Mouse (Mus musculus) erythroblast, embryonic 14.5 days (primary cell): ENCODE results near the gene Plcg2. TPM values are rescaled to one million over a fixed set of nuclear protein-coding genes. Genes with fewer than 3 reads are reported as not detected.

Experiments used
- H3K27me3 ChIP-seq: 2 replicates; pipeline ENCODE4 v1.6.1; 2012; ENCODE audit warnings: inconsistent platforms; ENCODE audit not compliant: control insufficient read depth
- H3K36me3 ChIP-seq: 2 replicates; pipeline ENCODE4 v1.6.1; 2012; ENCODE audit warnings: mild to moderate bottlenecking, inconsistent platforms; ENCODE audit not compliant: control insufficient read depth
- H3K4me1 ChIP-seq: 2 replicates; pipeline ENCODE4 v1.6.1; 2012; ENCODE audit warnings: inconsistent platforms; ENCODE audit not compliant: control insufficient read depth
- H3K4me3 ChIP-seq: replicated peaks from 2 replicates; pipeline ENCODE3; 2012; ENCODE audit warnings: moderate library complexity, mild to moderate bottlenecking, inconsistent platforms
- H3K9me3 ChIP-seq: 2 replicates; pipeline ENCODE4 v1.6.1; 2012; ENCODE audit warnings: low read length, inconsistent platforms, mixed read lengths; ENCODE audit not compliant: control insufficient read depth
- GATA1 ChIP-seq: IDR thresholded peaks from 2 replicates; pipeline ENCODE4 v1.6.1; 2012; ENCODE audit warnings: low read length, inconsistent platforms, mixed read lengths
- TAL1 ChIP-seq: IDR thresholded peaks from 3 replicates; pipeline ENCODE4 v1.6.1; 2012; ENCODE audit warnings: low read length, inconsistent platforms, mixed read lengths
- polyA plus RNA-seq: library from polyadenylated mRNA; stranded (reverse); fragments of >175 nt; gene quantifications from 2 replicates; pipeline ENCODE4 v1.2.3, GENCODE M21; 2012

The Plcg2 gene
- polyA plus RNA-seq, 1 experiment = 0.07 TPM

- Histone ChIP-seq H3K36me3 (no peaks in the 10 kb centered on the region), H3K4me3 (no peak overlapping the region), H3K27me3 (no peaks in the 10 kb centered on the region), H3K9me3 (peaks cover 2% of the 10 kb centered on the region; the same call in 1 of the 2 replicates), H3K4me1 (peaks cover 3% of the 10 kb centered on the region)
- TF ChIP-seq GATA1 (no peak), TAL1 (no peak)
Measured at GRCm38 (mm10) chr8:117479996-117480395, 18.1 kb upstream of the Plcg2 start.

- H3K4me1 ChIP-seq = peaks cover 3% of the 10 kb centered on the region
- H3K9me3 ChIP-seq = peaks cover 2% of the 10 kb centered on the region; the same call in 1 of the 2 replicates
- no peak overlapping the region for H3K4me3 ChIP-seq
- H3K27me3 ChIP-seq = no peaks in the 10 kb centered on the region
- no peaks in the 10 kb centered on the region for H3K36me3 ChIP-seq
- TF ChIP-seq TAL1 (no peak), GATA1 (no peak)
Measured at GRCm38 (mm10) chr8:117480516-117480915, 17.6 kb upstream of the Plcg2 start.

GRCm38 (mm10) chr8:117481830-117482229, 16.3 kb upstream of the Plcg2 start:
- no peaks in the 10 kb centered on the region for H3K27me3 ChIP-seq
- TF ChIP-seq TAL1 (no peak), GATA1 (no peak)
- peaks cover 2% of the 10 kb centered on the region; the same call in 1 of the 2 replicates for H3K9me3 ChIP-seq
- H3K4me1 ChIP-seq = peaks cover 2% of the 10 kb centered on the region
- no peaks in the 10 kb centered on the region for H3K36me3 ChIP-seq
- H3K4me3 ChIP-seq = no peak overlapping the region

- Histone ChIP-seq H3K4me1 (peaks cover 2% of the 10 kb centered on the region), H3K36me3 (no peaks in the 10 kb centered on the region), H3K9me3 (peaks cover 2% of the 10 kb centered on the region; the same call in 1 of the 2 replicates), H3K27me3 (no peaks in the 10 kb centered on the region), H3K4me3 (no peak overlapping the region)
- TF ChIP-seq GATA1 (no peak), TAL1 (no peak)
Measured at GRCm38 (mm10) chr8:117484731-117485130, 13.4 kb upstream of the Plcg2 start.

- H3K9me3 ChIP-seq = no peaks in the 10 kb centered on the region
- H3K4me3 ChIP-seq = no peak overlapping the region
- no peaks in the 10 kb centered on the region for H3K36me3 ChIP-seq
- TF ChIP-seq GATA1 (no peak), TAL1 (no peak)
- H3K27me3 ChIP-seq = no peaks in the 10 kb centered on the region
- H3K4me1 ChIP-seq = no peaks in the 10 kb centered on the region
Measured at GRCm38 (mm10) chr8:117485316-117485715, 12.8 kb upstream of the Plcg2 start.

- no peak overlapping the region for H3K4me3 ChIP-seq
- no peaks in the 10 kb centered on the region for H3K9me3 ChIP-seq
- H3K36me3 ChIP-seq = no peaks in the 10 kb centered on the region
- no peak for TF ChIP-seq GATA1
- TF ChIP-seq TAL1 = no peak
- H3K27me3 ChIP-seq = no peaks in the 10 kb centered on the region
- H3K4me1 ChIP-seq = no peaks in the 10 kb centered on the region
Measured at GRCm38 (mm10) chr8:117488246-117489005, 9.7 kb upstream of the Plcg2 start.

GRCm38 (mm10) chr8:117493543-117493942, 4.5 kb upstream of the Plcg2 start:
- Histone ChIP-seq H3K4me1 (peaks cover 7% of the 10 kb centered on the region), H3K27me3 (peaks cover 26% of the 10 kb centered on the region), H3K36me3 (no peaks in the 10 kb centered on the region), H3K4me3 (no peak overlapping the region), H3K9me3 (no peaks in the 10 kb centered on the region)
- TF ChIP-seq GATA1 (no peak), TAL1 (no peak)

- H3K4me1 ChIP-seq = peaks cover 10% of the 10 kb centered on the region
- H3K4me3 ChIP-seq = no peak overlapping the region
- peaks cover 35% of the 10 kb centered on the region for H3K27me3 ChIP-seq
- TF ChIP-seq GATA1 = no peak
- TF ChIP-seq TAL1 = no peak
- no peaks in the 10 kb centered on the region for H3K36me3 ChIP-seq
- H3K9me3 ChIP-seq = no peaks in the 10 kb centered on the region
Measured at GRCm38 (mm10) chr8:117494874-117495273, 3.2 kb upstream of the Plcg2 start.

- TF ChIP-seq GATA1 = no peak
- no peak for TF ChIP-seq TAL1
- H3K36me3 ChIP-seq = no peaks in the 10 kb centered on the region
- peaks cover 35% of the 10 kb centered on the region for H3K27me3 ChIP-seq
- peaks cover 10% of the 10 kb centered on the region for H3K4me1 ChIP-seq
- no peak overlapping the region for H3K4me3 ChIP-seq
- H3K9me3 ChIP-seq = no peaks in the 10 kb centered on the region
Measured at GRCm38 (mm10) chr8:117498915-117499540, 937 bp downstream of the Plcg2 start.
